Mouse (Mus musculus) ES-E14 (cell line): ENCODE results near the gene Pnpla7.

Experiments
- CHD2 ChIP-seq: IDR thresholded peaks from 2 replicates; pipeline ENCODE4 v1.6.1; 2014; ENCODE audit warnings: mild to moderate bottlenecking, low read depth, low read length, inconsistent platforms
- MAFK ChIP-seq: IDR thresholded peaks from 2 replicates; pipeline ENCODE4 v1.6.1; 2014; ENCODE audit warnings: mild to moderate bottlenecking, low read depth, low read length, inconsistent platforms; ENCODE audit not compliant: insufficient read depth

DNA sequence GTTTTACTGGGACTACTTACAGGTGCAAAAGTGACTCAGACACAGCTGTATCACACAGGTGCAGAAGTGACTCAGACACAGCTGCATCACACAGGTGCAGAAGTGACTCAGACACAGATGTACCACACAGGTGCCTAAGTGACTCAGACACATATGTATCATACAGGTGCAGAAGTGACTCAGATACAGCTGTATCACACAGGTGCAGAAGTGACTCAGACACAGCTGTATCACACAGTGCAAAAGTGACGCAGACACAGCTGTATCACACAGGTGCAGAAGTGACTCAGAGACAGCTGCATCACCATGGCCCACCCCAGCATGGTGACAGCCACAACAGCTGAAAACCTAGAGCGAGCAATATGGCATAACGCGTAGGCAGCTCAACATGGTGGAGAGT is 59.2 kb downstream of the Pnpla7 start:
- no peak for TF ChIP-seq MAFK
- TF ChIP-seq CHD2 = no peak
